Mouse (Mus musculus): ENCODE results near the gene Muc13.

Muc13 gene

GRCm38 (mm10) chr16:33863208-33863751 lies 69.4 kb downstream of the Muc13 start:
- no peak for DNase-seq (ENCODE audit: low read depth, low spot score)

Measured in forelimb bud, embryonic 11.5 days (tissue).